Mouse (Mus musculus) kidney, postnatal 14 days (tissue): ENCODE measurements around the gene Ppfibp1.
A peak's percentile ranks its signal among the peaks of the same experiment; 100 is the strongest.
"Not testable (repeated sequence)": the region's sequence is repeated elsewhere in the genome, so short reads cannot be mapped to it uniquely, and the experiment has no call there.

Experiments used
- DNase-seq: peaks from one replicate; pipeline ENCODE4 v3.0.0; 2022; ENCODE audit warnings: mixed read lengths

Gene Ppfibp1

DNA sequence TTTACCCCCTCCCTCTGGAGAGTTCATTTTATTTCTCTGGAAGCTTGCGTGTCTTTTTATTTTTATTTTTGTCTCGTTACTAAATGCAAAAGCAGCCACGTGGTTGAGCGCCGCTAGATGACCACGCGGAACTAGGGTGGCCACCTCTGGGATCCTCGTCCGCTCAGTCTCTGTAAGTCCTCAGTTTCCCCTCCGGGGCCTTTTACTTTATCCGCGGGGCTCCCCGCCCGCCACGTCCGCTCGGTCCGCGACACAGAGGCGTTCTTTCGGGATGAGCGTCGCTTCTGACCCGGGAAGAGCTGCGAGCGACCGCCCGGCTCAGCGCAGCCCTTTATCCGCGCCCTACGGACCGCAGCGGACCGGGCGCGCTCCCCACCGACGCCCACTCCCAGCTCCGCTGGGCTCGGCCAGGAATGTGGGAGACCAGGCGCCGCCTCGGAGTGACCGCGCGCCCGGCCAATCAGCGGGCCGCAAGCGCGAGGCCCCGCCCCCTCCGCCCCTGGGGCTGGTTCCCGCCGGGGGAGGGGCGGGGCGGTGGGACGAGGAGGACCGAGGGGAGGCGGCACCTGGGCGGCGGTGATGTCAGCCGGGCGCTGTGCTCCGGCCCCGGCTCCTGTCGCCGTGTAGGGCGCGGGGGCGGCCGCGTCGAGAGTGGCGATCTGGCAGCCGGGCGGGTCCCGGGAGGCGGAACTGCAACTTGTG is at the start of gene Ppfibp1:
Gene Ppfibp1 (plus strand): TSS at position 530 of the 702 bp plus-strand sequence.
- peak; percentile 98 for DNase-seq

DNA sequence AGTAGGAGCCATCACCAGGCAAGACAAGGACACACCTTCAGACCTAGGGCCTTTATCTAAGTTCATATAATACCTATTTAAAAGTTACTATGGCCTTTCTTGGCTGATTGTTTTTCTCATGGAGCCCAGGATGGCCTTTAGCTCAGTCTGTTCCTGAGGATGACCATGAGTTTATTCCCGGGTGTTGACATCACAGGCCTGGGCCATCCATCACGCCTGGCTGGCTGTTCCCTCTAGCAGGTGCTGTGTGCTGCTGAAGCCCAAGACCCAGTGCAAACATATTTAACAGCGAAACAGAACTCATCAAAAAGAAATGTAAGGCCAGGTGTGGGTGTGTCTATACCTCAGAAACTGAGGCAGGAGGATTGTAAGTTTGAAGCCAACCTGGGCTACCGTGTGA is 49.4 kb upstream of the Ppfibp1 start:
- DNase-seq, result no peak

DNA sequence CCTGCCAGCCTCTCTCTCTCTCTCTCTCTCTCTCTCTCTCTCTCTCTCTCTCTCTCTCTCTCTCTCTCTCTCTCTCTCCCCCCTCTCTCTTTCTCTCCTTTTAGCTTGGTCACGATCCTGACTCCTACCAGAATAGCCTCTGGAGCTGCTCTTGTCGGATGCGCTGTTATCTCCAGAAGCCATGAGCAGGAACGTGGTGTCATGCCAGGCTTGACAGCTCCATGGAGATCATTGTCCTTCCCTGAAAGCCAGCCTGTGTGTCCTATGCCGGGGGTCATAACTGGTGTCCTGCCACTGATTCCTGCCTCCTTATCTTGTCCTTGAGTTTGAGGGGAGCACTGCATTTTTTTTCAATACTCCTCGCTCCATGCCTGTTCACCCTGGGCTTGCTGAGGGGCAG is 43.4 kb upstream of the Ppfibp1 start:
- no peak for DNase-seq

DNA sequence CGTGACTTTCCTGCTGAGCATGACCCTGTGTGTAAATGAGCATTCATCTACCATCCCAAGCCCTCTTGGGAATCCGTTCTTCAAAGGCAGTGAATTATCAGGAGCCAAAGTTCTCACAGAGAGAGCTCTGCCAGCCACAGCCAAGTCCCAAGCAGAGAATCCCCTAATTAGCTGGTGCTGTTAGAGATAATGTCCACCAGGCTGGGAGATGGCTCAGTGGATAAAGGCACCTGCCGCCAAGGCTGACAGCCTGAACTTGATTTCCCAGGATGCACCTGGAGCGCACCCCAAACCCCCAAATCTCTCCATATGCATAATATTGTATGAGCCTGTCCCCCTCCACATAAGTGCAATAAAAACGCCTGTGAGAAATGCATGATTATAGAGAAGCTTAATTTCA is 42.9 kb upstream of the Ppfibp1 start:
- no peak for DNase-seq

DNA sequence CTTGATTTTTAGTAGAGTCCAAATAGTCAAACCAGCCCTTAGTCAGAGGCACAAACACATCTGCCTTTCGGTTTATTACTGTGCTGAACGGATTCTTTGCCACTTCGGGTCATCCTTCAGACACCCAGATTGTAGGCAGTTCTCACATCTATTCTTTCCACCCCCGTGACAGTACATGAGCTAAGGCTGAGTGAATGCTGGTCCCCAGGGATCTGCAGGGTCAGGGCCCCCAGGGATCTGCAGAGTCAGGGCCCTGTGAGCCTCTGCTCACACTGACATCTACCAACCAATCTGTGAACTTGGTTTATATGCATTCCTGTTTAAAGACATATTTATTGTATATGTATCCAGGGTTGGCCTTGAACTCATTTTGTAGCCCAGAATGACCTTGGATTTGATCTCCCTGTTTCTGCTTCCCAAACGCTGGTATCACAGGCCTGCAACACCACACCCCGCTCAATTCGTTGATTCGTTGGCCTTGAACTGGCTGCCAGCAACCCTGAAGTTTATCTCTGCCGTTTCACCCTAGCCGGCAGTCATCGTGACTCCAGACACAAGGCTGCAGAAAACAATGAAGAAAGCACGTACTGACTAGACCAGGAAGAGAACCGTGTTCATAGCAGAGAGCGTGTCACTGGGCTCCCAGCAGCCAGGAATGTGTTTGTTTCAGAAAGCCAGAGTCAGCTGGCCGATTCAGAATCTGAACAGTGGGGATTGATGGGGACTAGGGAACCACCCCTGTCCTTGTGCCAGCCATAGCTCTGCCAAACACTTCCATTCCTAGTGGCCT is 42.1 kb upstream of the Ppfibp1 start:
- DNase-seq, result no peak

DNA sequence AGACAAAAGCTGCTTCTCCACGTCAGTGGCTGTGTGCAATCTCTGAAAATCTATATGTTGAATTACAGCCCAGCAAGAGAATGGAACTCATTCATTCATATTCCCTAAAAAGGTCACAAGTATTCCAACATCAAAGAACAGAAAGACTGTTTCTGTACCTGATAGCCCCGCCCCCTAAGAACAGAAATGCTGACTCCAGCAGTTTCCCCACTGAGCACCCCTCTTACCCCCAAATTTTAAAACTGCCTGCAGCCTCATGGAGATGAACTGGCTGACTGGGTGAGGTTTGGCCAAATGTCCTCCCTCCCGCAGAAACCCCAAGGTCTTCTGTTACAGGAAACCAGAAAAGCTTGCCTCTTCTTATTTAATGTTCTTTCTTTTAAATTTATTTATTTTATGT is 40.9 kb upstream of the Ppfibp1 start:
- no peak for DNase-seq

DNA sequence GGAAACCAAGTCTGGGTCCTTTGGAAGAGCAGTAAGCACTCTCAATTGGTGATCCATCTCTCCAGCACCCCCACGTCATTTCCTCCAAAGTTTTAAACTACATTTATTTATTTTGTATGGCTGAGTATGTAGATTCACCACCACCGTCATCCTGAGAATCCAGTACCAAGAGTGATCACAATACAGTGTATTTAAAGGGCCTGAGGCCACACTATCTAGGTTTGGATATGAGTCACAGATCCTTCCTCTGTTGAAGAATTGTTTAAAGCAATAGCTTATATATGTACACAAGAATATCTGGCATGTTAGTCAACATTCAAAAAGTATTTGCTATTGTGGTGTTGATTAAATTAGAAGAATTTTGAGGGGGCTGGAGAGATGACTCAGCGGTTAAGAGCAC is 40.0 kb upstream of the Ppfibp1 start:
- no peak for DNase-seq

DNA sequence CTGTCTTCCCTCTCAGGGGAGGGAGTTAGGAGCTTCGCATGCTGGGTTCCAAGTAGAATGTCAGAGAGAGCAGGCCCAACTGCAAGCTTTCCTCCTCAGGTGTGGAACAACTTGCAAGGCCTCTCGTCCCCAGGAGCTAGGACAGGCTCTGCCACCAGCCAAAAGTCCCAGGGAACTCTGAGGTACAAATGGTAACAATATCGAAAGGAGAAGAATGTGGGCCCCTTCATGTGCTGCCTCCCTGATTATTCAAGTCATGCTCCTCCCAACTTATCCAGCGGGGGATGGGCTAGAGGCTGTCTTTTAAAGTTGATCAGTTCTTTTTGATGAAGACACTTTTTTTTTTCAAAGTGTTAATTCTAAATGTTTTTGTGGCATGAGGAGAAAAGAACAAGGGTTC is 38.2 kb upstream of the Ppfibp1 start, which contains the start of gene Smco2:
Gene Smco2 (plus strand): TSS at position 55 of the 400 bp plus-strand sequence.
- DNase-seq, result no peak

DNA sequence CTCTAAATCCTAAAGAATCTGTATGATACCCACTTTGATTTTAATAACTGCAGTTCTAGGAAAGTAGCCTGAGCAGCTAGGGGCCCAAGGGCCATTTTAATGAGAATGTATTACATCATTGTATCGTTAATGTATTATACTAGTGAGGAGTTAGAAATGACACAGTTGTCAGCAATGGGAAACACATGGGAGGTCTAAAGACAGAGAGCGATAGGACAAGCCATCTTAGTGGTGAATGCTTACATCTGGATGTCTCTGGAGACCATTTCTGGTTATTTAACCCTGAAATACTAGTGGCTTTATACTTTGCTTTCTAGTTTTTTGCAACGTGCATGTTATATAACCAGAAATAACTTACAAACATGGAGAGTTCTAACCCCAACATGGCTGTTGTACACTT is 36.4 kb upstream of the Ppfibp1 start:
- DNase-seq, result no peak

DNA sequence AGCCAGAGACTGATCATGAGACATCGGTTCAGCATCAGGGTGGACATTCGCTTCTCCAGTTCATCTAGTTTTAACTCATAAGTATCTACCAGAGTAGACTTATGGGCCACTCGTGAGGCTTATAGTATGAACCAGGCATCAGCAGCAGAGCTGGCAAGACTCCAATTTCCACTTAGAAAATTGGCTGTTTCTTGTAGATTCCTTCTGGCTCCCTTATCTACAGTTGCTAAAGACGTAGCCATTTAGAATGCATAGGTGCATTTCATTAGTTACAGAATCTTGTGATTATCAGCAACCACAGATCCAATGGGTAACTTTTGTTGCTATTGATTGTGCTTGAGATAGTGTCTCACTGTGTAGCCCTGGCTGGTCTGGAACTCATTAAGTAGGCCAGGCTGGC is 35.5 kb upstream of the Ppfibp1 start:
- no peak for DNase-seq

DNA sequence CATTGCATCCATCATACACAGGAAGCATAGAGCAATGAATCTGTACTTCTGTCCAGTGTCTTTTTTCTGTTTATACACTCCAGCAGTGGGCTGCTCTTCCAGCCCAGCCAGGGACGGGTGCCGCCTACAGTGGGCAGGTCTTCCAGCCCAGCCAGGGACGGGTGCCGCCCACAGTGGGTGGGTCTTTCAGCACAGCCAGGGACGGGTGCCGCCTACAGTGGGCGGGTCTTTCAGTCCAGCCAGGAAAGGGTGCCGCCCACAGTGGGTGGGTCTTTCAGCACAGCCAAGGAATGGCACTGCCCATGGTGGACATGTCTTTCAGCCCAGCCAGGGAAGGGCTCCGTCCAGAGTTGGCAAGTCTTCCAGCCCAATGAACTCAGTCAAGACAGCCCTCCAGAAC is 33.1 kb upstream of the Ppfibp1 start:
- DNase-seq, result no peak

DNA sequence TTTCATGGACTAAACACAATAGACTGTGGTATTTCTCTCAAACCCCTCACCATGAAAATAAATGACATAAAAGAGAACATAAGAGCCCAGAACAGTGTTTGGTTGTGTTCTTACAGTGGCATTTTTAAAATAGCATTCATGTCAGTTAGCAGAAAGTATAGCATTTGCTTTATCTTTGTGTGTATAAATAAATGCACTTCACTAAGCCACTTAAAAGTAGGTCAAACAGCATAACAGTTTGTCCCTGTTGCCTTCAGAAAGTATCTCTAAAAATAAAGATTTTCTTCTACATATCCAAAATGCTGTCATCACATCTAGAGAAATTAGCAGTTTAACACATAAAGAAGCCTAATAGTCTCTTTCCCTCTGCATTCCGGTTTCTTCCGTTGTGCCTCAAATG is 30.9 kb upstream of the Ppfibp1 start:
- DNase-seq, result no peak

DNA sequence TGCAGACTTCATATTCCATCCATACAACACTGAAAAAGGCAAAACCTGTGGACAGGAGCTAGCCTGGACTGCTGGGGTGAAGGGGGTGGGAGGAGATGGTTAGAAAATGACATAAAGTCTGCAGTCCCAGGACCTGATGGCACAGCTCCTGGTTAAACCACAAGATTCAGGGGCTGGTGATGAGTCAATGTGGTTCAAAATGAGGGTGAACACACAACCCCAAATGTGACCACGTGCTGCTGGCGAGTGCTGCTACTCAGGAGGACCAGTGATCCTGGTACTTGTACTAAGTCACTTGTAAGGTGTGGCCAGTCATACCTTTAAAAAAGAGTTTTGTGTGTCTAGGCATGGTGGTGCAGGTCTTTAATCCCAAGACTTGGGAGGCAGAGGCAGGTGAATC is 25.1 kb upstream of the Ppfibp1 start:
- DNase-seq, result no peak

DNA sequence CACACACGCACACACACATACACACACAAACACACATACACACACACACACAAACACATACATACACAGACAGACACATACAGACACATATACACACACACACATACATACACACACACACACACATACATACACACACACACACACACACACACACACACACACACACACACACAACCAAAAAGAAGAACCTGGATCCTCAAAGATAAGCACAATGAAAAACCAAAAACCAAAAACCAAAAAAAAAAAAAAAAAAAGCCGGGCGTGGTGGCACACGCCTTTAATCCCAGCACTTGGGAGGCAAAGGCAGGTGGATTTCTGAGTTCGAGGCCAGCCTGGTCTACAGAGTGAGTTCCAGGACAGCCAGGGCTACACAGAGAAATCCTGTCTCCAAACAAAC is 23.9 kb upstream of the Ppfibp1 start:
- not testable (repeated sequence) for DNase-seq

DNA sequence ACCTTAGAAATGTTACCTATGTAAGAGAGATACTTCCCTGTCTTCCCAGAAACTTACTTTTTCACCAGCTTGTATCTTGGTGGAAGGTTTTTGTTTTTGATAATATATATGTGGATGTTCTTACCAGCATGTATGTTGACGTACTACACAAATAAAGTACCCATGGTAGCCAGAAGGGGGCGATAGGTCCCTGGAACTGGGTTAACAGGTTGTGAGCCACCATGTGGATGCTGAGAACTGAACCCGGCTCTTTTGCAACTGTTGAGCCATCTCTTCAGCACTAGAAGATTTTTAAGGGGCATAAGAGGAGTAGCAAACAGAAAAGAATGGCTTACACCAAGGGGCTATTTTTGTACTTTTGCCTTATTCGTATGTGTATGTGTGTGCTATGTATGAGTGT is 22.6 kb upstream of the Ppfibp1 start:
- no peak for DNase-seq

DNA sequence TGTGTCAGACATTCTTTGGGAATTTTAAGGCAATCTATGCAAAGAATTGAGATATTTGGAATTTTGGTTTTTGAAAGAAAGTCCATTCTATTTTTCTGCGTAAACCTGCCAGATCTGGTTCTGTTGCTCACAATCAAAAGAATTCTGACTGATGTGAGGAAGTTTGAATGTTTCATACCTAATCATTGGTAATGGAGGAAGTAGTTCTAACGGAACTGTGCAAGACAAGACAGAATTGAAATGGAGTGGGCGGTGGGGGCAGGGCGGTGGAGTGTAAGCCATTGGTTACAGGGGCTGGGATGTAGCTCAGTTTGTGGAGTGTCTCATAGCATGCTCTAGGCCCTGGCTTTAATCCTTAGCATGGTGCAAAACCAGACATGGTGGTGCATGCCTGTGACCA is 16.3 kb upstream of the Ppfibp1 start:
- no peak for DNase-seq

DNA sequence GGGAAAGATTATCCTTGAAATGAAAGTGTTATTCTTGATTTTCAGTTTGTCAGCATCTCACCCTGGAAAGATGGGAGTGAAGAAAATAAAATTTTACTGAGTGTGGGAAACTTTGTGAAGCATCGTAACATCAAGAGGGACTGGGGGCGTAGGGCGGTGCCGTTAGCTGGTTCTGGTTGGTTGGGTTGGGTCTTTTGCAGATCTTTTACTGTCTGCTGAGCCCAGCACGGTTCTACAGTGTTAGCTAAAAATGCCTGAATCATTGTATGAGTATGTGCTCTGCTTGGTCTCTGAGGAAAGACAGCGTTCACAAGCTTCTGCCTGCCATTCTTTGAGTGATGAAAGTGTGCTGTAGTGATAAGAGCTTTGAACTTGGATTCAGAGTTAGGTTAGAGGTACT is 13.9 kb upstream of the Ppfibp1 start:
- no peak for DNase-seq

DNA sequence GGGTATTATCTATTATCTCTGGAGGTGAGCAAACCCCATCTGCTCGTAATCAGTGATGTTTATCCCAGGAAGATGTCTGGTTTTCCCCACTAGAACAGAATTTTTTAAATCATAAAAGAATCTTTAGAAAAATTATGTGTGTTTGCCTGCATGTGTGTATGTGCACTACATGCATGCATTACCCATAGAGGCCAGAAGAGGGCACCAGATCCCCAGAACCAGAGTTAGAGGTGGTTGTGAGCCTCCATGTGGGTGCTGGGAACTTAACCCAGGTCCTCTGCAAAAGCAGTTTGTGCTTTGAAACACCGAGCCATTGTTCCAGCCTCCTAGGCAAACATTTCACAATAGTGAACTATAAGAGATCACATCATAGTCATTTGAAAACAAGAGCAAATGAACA is 11.5 kb upstream of the Ppfibp1 start:
- no peak for DNase-seq

DNA sequence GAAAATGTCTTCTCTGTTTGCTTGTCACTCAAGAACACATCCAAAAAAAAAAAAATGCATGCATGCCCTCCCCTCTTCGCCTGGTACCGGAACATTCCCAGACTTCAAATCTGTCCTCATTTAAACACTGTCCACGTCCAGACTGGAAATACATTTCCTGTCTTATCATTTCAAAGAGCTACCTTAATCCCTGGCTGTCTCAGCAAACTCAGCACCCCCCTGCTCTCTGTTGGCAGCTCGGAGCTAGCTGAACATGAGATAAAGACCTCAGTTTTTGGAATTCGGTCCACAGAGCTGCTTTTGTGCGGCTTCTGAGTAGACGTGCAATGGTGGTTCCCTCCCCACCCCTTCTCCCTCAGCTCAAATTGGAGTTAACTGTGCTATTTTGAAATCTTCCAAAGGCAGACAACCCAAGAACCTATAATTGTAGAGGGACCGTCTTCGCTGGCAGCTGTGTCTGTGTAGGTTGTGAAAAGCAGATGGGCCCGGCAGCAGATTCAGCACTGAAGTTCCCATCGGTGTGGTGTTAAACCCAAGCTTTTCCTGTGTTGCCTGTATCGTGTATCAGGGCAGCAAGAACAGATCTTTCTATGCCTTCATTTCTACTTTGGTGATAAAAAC is 10.8 kb upstream of the Ppfibp1 start:
- DNase-seq, result no peak

DNA sequence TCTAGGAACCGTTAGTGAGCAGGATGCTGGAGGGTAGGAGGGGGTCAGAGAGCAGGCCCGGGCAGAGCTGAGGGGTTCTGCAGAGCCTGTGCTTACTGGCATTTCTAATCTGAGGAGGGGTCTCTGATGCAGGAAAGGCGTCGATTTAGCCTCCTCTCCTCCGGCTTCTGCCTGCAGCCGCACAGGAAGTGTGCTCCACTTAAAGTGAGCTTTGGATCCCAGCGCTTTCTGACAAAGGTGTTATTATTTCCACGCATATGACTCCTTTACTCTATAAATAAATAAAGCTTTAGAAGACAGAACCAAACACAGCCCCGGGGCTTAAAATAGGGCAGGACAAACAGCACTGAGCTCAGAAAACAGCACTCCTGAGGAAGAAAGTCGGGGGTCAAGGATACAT is 9.4 kb upstream of the Ppfibp1 start:
- no peak for DNase-seq

DNA sequence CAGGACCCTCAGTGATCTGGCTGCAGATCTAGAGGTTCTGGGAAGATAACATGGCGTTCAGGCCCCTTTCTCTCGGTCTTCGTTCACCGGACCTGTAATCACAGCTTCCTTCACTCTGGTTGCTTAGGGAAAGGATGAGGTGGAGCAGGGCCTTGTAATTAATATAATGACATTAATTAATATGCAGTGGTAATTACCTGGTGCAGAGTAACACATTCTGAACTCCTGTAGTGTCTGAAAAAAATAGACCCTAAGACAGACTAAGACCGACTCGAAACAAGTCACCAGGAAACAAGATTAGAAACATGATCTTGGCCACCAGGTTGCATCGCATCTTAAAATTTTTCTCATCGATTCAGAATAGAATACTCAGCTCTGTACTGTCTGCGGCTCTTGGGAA is 8.4 kb upstream of the Ppfibp1 start:
- no peak for DNase-seq

DNA sequence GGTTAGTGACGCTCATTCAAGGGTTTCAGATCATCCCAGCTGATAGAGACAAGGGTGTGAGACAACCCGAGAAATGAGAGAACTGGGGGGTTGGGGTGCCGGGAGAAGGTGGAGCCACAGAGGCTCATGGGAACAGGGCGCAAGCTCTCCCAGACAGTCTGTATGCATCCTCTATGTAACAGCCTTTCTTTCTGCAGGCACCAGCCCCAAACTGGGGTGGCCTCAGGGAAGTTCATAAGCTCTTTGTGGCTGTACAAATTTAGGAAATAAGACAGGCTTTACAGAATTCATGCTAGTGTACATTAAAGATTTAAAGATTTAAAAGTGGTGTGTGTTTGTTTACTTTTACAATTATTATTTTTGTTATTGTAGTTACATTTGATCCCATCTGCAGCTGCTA is 8.0 kb upstream of the Ppfibp1 start:
- no peak for DNase-seq

DNA sequence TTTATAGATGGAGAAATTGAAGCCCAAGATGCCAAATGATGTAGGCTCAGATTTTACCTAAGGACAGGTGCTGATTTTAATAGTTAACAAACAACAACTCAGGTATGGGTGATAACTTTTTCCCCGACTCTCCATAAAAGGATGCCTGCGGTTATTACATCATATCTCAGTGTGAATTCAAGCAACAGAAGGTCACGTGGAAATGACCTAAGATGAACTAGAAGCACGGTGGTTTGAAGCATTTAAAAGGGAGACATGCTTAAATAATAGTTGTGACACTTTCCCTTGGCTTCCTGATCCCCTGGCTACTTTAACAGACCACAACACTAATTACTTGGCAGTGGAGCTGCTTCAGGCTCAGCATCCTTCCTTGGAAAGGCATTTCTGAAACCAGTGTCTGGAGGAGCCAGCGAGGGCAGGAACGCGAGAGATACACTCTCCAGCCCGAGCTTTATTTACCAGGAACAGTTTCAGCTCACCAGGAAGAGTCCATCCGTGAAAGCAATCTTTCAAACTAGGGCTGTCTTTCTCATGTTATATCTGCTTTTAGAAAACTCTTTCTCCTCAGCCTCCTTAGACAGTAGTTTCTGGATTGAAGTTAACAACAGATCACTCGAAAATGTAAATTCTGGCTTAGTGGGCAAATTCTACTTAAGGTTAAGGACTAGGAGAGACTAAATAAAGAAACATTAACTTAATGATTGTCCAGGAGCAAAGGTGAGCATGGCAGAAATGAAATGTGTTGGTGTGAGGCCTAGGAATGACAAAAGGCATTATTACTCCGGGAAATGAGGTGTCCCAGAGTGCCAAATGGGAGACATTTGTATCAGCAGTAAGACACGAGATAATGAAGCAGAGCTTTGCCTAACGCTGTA is 6.2 kb upstream of the Ppfibp1 start:
- no peak for DNase-seq
